In the genomic region with DNA sequence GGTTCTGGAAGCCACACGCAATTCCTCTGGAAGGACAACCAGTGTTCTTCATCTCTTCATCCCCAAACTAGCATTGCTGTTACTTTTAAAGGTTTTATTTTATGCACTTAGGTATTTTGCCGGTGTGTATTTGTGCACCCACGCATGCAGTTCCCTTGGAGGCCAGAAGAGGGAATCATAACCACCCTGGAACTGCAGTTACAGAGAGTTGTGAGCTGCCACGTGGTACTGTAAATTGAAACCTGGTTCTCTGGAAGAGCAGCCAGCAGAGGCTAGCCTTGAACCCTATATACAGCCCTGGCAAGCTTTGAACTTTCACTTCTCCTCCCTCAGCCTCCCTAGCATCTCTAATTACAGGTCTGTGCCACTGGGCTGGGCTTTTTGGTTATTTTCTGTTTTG, we compare ENCODE assay signal across 9 mouse cellular contexts. TPM values are rescaled to one million over a fixed set of nuclear protein-coding genes. Genes with fewer than 3 reads are reported as not detected.
DNase-seq lines count a peak whose midpoint lies in the region; ATAC-seq and TF ChIP-seq lines count a peak whose summit lies in the region.
"Had no signal": no experiment of that assay in that cellular context is flagged by ENCODE, and none has a peak within 500 bp of the region (broad histone marks: within the 10 kb centered on the region; RNA-seq: fewer than 3 reads in every experiment).

No protein-coding gene starts in this region.

- no peak overlapping the region for H3K27ac ChIP-seq in gastrocnemius, adult 2 months

- peak; percentile 70 for ATAC-seq in granulocyte monocyte progenitor cell, adult 5-6 weeks (replicated peaks; ENCODE audit: poor library complexity, severe bottlenecking)

- no peak for DNase-seq in gastrocnemius, adult 2 months
- no peak for DNase-seq in gastrocnemius, postnatal 10 days
- DNase-seq in retina, postnatal 1 day, result peak; percentile 44
- DNase-seq in retina, embryonic 14.5 days (ENCODE audit: low spot score), result no peak
- peak; percentile 65 for DNase-seq in thymus, postnatal 14 days
- no peak for DNase-seq in adrenal gland, adult 2 months
- no peak for DNase-seq in gastrocnemius, adult 8-10 months (ENCODE audit: low spot score in 2 of 2)
- DNase-seq: gastrocnemius, postnatal 25 days had no signal

- intact Hi-C loops in gastrocnemius, adult 2 months (cut with DNase I), result no loop called here

- H3K4me3 ChIP-seq in gastrocnemius, adult 2 months, result no peak overlapping the region

- peak; percentile 44 for TF ChIP-seq CTCF in gastrocnemius, adult 2 months (IDR thresholded peaks at IDR 0.05)

RNA-seq across cellular contexts. Expression of gene Igf2bp3, which starts 18.6 kb away (rescaled TPM):
- under 1 TPM; 0.06 to 0.13 TPM for total RNA-seq in gastrocnemius, adult 2 months (2021)
- total RNA-seq in gastrocnemius, postnatal 10 days (2021), result 1 to 10 TPM; 4.3 to 5.5 TPM
- 0.26 TPM in 1 of 2 replicates, not detected in the other for total RNA-seq in granulocyte monocyte progenitor cell, adult 5-6 weeks (2014; fragmentation: Nextera tagmentation)
- under 0.01 and 0.09 TPM in 2 replicates for total RNA-seq in granulocyte monocyte progenitor cell, adult 5-6 weeks (2017)
- total RNA-seq in adrenal gland, adult 2 months (2021), result under 1 TPM; 0.17 to 0.20 TPM
- polyA plus RNA-seq in adrenal gland, adult 2 months (2012; rRNA removed), result 0.02 TPM in 1 of 2 replicates, not detected in the other
- under 1 TPM; 0.10 to 0.19 (median 0.16) TPM for total RNA-seq in gastrocnemius, adult 8-10 months (2022)

RNA-seq across cellular contexts. Expression of gene Tra2a, which starts 30.5 kb away (rescaled TPM):
- 10 to 100 TPM; 15.0 to 30.8 TPM for total RNA-seq in gastrocnemius, adult 2 months (2021)
- total RNA-seq in gastrocnemius, postnatal 10 days (2021), result 10 to 100 TPM; 20.7 to 30.8 TPM
- 171 and 173 TPM in 2 replicates for total RNA-seq in granulocyte monocyte progenitor cell, adult 5-6 weeks (2014; fragmentation: Nextera tagmentation)
- total RNA-seq in granulocyte monocyte progenitor cell, adult 5-6 weeks (2017), result 179 and 205 TPM in 2 replicates
- 10 to 100 TPM; 38.5 to 88.4 TPM for total RNA-seq in adrenal gland, adult 2 months (2021)
- 15.6 and 17.5 TPM in 2 replicates for polyA plus RNA-seq in adrenal gland, adult 2 months (2012; rRNA removed)
- total RNA-seq in gastrocnemius, adult 8-10 months (2022), result 10 to 100 TPM; 11.4 to 15.3 (median 14.3) TPM

Comparison
In these comparisons a context has a peak if more than half of its experiments do, and no peak if none do; other contexts are left out.
1. DNase-seq: peak in retina, postnatal 1 day (single experiment) and thymus, postnatal 14 days (single experiment); none in gastrocnemius, adult 2 months (single experiment), gastrocnemius, postnatal 10 days (single experiment), retina, embryonic 14.5 days (single experiment), adrenal gland, adult 2 months (single experiment) and gastrocnemius, adult 8-10 months (0 of 2).
2. RNA of gene Igf2bp3, which starts 18.6 kb away (total RNA-seq): 4.3 to 5.5 TPM in gastrocnemius, postnatal 10 days; 0.17 to 0.20 TPM in adrenal gland, adult 2 months, 0.10 to 0.19 TPM in gastrocnemius, adult 8-10 months, 0.06 to 0.13 TPM in gastrocnemius, adult 2 months and under 0.01 to 0.26 TPM in granulocyte monocyte progenitor cell, adult 5-6 weeks; every median in the first group is over 4 times any median in the second.